Mouse (Mus musculus): Measurements from ENCODE around the gene Tomm70a. TPM values are rescaled to one million over a fixed set of nuclear protein-coding genes. Genes with fewer than 3 reads are reported as not detected.

Tomm70a gene
- 41.7 and 53.8 TPM in 2 replicates for polyA plus RNA-seq (2012; rRNA removed)

GRCm38 (mm10) chr16:57120913-57121815, at the start of gene Tomm70a:
Gene Tomm70a, plus strand, starts transcription at chr16:57121703.
- TF ChIP-seq POLR2A (IDR thresholded peaks at IDR 0.05; ENCODE audit: borderline replicate concordance, extremely low read depth, insufficient read depth, insufficient read length, poor library complexity, severe bottlenecking) (peak; percentile 22; the same call in 1 of the 2 replicates), CTCF (IDR thresholded peaks at IDR 0.05; ENCODE audit: borderline replicate concordance, extremely low read depth, insufficient read depth, insufficient read length) (no peak)
- peak; percentile 99 for DNase-seq (ENCODE audit: low read depth)

- no peak for DNase-seq (ENCODE audit: low read depth)
- no peak for TF ChIP-seq CTCF (IDR thresholded peaks at IDR 0.05; ENCODE audit: borderline replicate concordance, extremely low read depth, insufficient read depth, insufficient read length)
- no peak for TF ChIP-seq POLR2A (IDR thresholded peaks at IDR 0.05; ENCODE audit: borderline replicate concordance, extremely low read depth, insufficient read depth, insufficient read length, poor library complexity, severe bottlenecking)
These were observed 45.5 kb upstream of the Tomm70a start for GRCm38 (mm10) chr16:57075986-57076385.

DNA sequence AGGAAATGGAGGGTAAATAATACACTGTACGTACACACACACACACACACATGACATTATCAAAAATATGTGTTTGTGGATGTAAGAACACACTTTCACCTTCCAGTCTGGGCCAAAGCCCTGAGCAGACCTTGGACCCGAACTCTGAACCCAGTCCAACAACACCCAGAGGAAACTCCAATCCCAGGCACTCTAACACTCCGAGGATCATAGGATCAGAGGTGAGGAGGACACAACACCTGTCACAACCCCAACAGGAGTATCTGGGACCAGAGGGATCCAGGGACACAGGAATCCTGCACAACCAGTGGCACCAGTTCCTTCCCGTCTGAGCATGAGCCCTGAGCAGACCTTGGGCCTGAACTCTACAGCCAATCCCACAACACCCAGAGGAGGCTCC, 41.9 kb upstream of the Tomm70a start:
- TF ChIP-seq CTCF (IDR thresholded peaks at IDR 0.05; ENCODE audit: borderline replicate concordance, extremely low read depth, insufficient read depth, insufficient read length) (no peak), POLR2A (IDR thresholded peaks at IDR 0.05; ENCODE audit: borderline replicate concordance, extremely low read depth, insufficient read depth, insufficient read length, poor library complexity, severe bottlenecking) (no peak)
- no peak for DNase-seq (ENCODE audit: low read depth)

- DNase-seq (ENCODE audit: low read depth) = peak; percentile 81
- no peak for TF ChIP-seq POLR2A (IDR thresholded peaks at IDR 0.05; ENCODE audit: borderline replicate concordance, extremely low read depth, insufficient read depth, insufficient read length, poor library complexity, severe bottlenecking)
- TF ChIP-seq CTCF (IDR thresholded peaks at IDR 0.05; ENCODE audit: borderline replicate concordance, extremely low read depth, insufficient read depth, insufficient read length) = peak; percentile 67; the same call in 1 of the 2 replicates
These were observed 29.0 kb upstream of the Tomm70a start for GRCm38 (mm10) chr16:57092460-57092859.

DNA sequence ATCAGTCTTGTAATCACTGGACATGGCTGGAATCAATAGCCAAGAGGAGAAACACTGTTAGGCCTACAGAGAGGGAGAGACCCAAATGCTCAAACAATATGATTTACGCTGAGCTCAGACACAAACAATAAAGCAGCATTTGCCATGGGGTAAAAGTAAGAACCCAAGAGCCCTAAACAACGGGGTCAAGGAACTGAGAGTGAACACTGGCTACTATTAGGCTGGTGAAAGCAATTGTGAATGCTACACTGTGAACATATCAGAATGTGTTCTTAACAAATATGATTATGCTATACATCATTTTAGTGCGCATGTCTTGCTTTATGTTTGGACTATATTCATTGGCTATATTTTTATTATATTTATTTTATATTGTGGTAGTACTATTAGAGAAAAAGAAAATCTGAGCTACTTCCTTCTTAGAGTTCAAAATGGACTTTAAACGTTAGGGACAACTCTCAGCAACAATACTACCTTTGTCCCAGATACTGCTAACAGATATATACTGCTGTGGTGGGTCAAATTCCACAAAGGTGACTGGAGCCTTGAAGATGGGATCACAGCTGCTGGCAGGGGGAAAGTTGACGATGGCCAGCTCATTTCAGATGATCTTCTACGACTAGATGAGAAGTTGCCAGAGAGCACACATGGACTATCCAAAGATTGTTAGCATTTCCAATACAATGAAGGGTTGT, 28.4 kb upstream of the Tomm70a start:
- no peak for DNase-seq (ENCODE audit: low read depth)
- no peak for TF ChIP-seq CTCF (IDR thresholded peaks at IDR 0.05; ENCODE audit: borderline replicate concordance, extremely low read depth, insufficient read depth, insufficient read length)
- TF ChIP-seq POLR2A (IDR thresholded peaks at IDR 0.05; ENCODE audit: borderline replicate concordance, extremely low read depth, insufficient read depth, insufficient read length, poor library complexity, severe bottlenecking) = no peak

DNA sequence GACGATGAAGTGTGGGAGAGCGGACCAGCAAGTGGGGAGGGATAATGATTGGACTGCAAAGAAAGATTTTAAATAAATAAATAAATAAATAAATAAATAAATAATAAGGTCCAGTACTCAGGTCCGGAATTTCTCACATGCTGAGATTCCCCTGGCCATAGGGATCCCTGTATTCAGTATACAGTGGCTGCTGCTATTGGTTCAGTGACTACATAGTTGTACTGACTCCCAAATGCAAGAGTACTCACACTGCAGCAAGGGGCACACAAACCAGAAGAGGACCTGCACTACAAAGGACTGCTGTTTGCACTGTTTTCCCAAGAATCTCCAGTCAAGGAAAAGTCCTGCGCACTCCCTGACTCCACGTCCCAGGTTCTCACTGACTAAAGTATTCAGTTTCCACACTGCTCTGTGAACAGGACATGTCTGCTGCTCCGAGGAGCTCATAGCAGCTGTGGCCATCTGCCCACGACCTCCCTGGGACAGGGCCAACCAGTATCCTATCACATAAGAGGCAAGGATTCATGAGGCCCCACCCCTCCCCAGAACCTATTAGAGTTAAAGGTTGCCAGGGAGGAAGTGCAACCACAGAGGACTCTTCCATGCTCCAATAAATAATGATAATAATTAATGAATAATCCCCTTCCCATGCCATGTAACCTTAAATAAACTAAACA, 22.9 kb upstream of the Tomm70a start:
- TF ChIP-seq CTCF (IDR thresholded peaks at IDR 0.05; ENCODE audit: borderline replicate concordance, extremely low read depth, insufficient read depth, insufficient read length) = no peak
- no peak for TF ChIP-seq POLR2A (IDR thresholded peaks at IDR 0.05; ENCODE audit: borderline replicate concordance, extremely low read depth, insufficient read depth, insufficient read length, poor library complexity, severe bottlenecking)
- no peak for DNase-seq (ENCODE audit: low read depth)

DNA sequence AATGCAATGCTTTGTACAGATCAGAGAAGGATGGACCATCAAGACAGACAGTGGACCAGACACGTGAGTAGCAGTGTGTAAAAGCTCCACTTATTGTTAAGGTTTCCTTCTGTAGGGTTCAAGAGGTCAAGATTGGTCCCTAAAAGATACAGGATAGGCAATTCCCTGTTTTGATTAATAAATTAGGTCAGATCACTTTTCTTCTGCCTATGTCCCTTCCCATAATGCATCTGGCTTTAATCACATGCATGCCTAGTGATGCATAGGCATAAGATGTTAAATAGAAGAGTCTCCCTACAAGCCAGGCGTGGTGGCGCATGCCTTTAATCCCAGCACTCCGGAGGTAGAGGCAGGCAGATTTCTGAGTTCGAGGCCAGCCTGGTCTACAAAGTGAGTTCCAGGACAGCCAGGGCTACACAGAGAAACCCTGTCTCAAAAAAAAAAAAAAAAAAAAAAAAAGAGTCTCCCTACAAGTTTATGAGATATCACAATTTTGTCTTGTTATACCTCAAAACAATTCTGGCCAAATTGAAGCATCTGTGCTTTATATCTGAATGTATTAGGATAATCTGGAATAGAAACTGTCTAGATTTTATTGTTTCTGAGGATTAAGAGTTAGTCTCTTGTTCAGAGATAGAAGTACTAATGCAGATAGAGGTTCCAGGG, 21.8 kb upstream of the Tomm70a start:
- TF ChIP-seq CTCF (IDR thresholded peaks at IDR 0.05; ENCODE audit: borderline replicate concordance, extremely low read depth, insufficient read depth, insufficient read length) = no peak
- TF ChIP-seq POLR2A (IDR thresholded peaks at IDR 0.05; ENCODE audit: borderline replicate concordance, extremely low read depth, insufficient read depth, insufficient read length, poor library complexity, severe bottlenecking) = no peak
- no peak for DNase-seq (ENCODE audit: low read depth)

DNA sequence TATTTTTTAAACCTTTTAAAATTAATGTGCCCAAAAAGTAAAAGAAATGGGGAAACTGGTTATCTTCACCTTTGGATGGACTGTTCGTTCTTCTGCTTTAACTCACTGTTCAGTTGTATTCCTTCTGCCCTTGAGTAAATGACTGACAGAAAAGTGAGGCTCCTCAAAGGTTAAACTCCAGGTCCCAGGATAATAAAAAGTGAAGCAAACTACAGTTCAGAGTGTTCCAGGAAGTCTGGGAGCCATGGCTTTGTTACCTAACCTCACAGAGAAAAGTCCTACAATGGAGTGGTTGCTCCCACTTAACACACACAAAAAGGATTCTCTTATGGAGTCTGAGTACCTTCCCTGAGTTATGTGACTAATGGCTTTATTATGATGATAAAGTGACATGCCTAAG, 20.3 kb upstream of the Tomm70a start:
- no peak for DNase-seq (ENCODE audit: low read depth)
- TF ChIP-seq POLR2A (IDR thresholded peaks at IDR 0.05; ENCODE audit: borderline replicate concordance, extremely low read depth, insufficient read depth, insufficient read length, poor library complexity, severe bottlenecking) = no peak
- TF ChIP-seq CTCF (IDR thresholded peaks at IDR 0.05; ENCODE audit: borderline replicate concordance, extremely low read depth, insufficient read depth, insufficient read length) = no peak

GRCm38 (mm10) chr16:57106185-57106960, 15.1 kb upstream of the Tomm70a start:
- no peak for DNase-seq (ENCODE audit: low read depth)
- TF ChIP-seq CTCF (IDR thresholded peaks at IDR 0.05; ENCODE audit: borderline replicate concordance, extremely low read depth, insufficient read depth, insufficient read length) (no peak), POLR2A (IDR thresholded peaks at IDR 0.05; ENCODE audit: borderline replicate concordance, extremely low read depth, insufficient read depth, insufficient read length, poor library complexity, severe bottlenecking) (no peak)

GRCm38 (mm10) chr16:57116066-57116465, 5.4 kb upstream of the Tomm70a start:
- TF ChIP-seq CTCF (IDR thresholded peaks at IDR 0.05; ENCODE audit: borderline replicate concordance, extremely low read depth, insufficient read depth, insufficient read length) = peak; percentile 16; the same call in 1 of the 2 replicates
- TF ChIP-seq POLR2A (IDR thresholded peaks at IDR 0.05; ENCODE audit: borderline replicate concordance, extremely low read depth, insufficient read depth, insufficient read length, poor library complexity, severe bottlenecking) = no peak
- DNase-seq (ENCODE audit: low read depth) = peak; percentile 47

Measured in brain, embryonic 14.5 days (tissue).